Mouse (Mus musculus): ENCODE data around the gene Rps11. TPM values are rescaled to one million over a fixed set of nuclear protein-coding genes. Genes with fewer than 3 reads are reported as not detected.

Gene Rps11
- 1,000 to 10,000 TPM; 2,440 to 2,508 TPM for total RNA-seq (2023)

GRCm38 (mm10) chr7:45124224-45125143 is at the start of gene Rps11:
Rps11 (minus strand) TSS chr7:45124439.

GRCm38 (mm10) chr7:45163735-45164490 is 39.7 kb upstream of the Rps11 start, which contains the start of gene Slc17a7:
Slc17a7 (plus strand) TSS chr7:45163949.

GRCm38 (mm10) chr7:45154096-45154992 is 30.1 kb upstream of the Rps11 start, which contains the start of the genes Pih1d1 and Aldh16a1:
Pih1d1 (plus strand) TSS chr7:45154303.
Aldh16a1 (minus strand) TSS chr7:45154584.

GRCm38 (mm10) chr7:45135993-45136567 is 11.8 kb upstream of the Rps11 start, which contains the start of the genes Gm45713 and Flt3l:
Gm45713 (minus strand) TSS chr7:45136231.
Flt3l (minus strand) TSS chr7:45136432.

GRCm38 (mm10) chr7:45128624-45129246 is 4.5 kb upstream of the Rps11 start, which contains the start of gene Rpl13a:
Rpl13a (minus strand) TSS chr7:45128761.

GRCm38 (mm10) chr7:45103652-45104180 is 20.5 kb downstream of the Rps11 start, which contains the start of gene Fcgrt:
Fcgrt (minus strand) TSS chr7:45103851.

GRCm38 (mm10) chr7:45092048-45092447 is 32.2 kb downstream of the Rps11 start, which contains the start of gene Rcn3:
Rcn3 (minus strand) TSS chr7:45092221.

Other genes with a start within 250 kb of the Rps11 start
- 10 to 100 TPM; 67.9 to 78.3 TPM for gene Med25, start 231.7 kb downstream of the Rps11 start, total RNA-seq (2023)
- 10 to 100 TPM; 31.4 to 50.1 TPM for gene Fuz, start 228.4 kb downstream of the Rps11 start, total RNA-seq (2023)
- 100 to 1,000 TPM in 1 of 2 experiments, 10 to 100 TPM in 1; 92.5 to 101 TPM for gene Ap2a1, start 194.9 kb downstream of the Rps11 start, total RNA-seq (2023)
- not detected for gene Tsks, start 181.2 kb downstream of the Rps11 start, total RNA-seq (2023)
- not detected for gene Cpt1c, start 149.6 kb downstream of the Rps11 start, total RNA-seq (2023)
- 100 to 1,000 TPM; 154 to 155 TPM for gene Prmt1, start 137.9 kb downstream of the Rps11 start, total RNA-seq (2023)
- 100 to 1,000 TPM; 195 TPM for gene Irf3, start 126.8 kb downstream of the Rps11 start, total RNA-seq (2023)
- 10 to 100 TPM; 35.3 to 36.9 TPM for gene Bcl2l12, start 125.7 kb downstream of the Rps11 start, total RNA-seq (2023)
- 100 to 1,000 TPM; 100 to 104 TPM for gene Scaf1, start 108.1 kb downstream of the Rps11 start, total RNA-seq (2023)
- gene Rras, start 106.5 kb downstream of the Rps11 start, total RNA-seq (2023) = 10 to 100 TPM; 20.1 to 20.2 TPM
- 10 to 100 TPM; 77.6 to 78.0 TPM for gene Prr12, start 71.6 kb downstream of the Rps11 start, total RNA-seq (2023)
- gene Nosip, start 62.0 kb downstream of the Rps11 start, total RNA-seq (2023) = 10 to 100 TPM; 65.6 to 78.2 TPM
- 1 to 10 TPM; 2.9 to 3.9 TPM for gene Prrg2, start 61.8 kb downstream of the Rps11 start, total RNA-seq (2023)
- 1 to 10 TPM; 3.6 to 6.8 TPM for gene Rcn3, start 32.2 kb downstream of the Rps11 start, total RNA-seq (2023)
- 10 to 100 TPM; 29.9 to 39.6 TPM for gene Fcgrt, start 20.6 kb downstream of the Rps11 start, total RNA-seq (2023)
- gene Rpl13a, start 4.3 kb upstream of the Rps11 start, total RNA-seq (2023) = 1,000 to 10,000 TPM; 4,339 to 4,395 TPM
- not detected for gene Gm45713, start 11.8 kb upstream of the Rps11 start, total RNA-seq (2023)
- gene Flt3l, start 12.0 kb upstream of the Rps11 start, total RNA-seq (2023) = 10 to 100 TPM; 77.8 to 83.8 TPM
- gene Pih1d1, start 29.9 kb upstream of the Rps11 start, total RNA-seq (2023) = 10 to 100 TPM; 40.5 to 51.7 TPM
- gene Aldh16a1, start 30.1 kb upstream of the Rps11 start, total RNA-seq (2023) = 100 to 1,000 TPM; 128 to 137 TPM
- not detected for gene Slc17a7, start 39.5 kb upstream of the Rps11 start, total RNA-seq (2023)
- not detected for gene Gfy, start 55.1 kb upstream of the Rps11 start, total RNA-seq (2023)
- gene Pth2, start 56.6 kb upstream of the Rps11 start, total RNA-seq (2023) = not detected
- 1 to 10 TPM in 1 of 2 experiments, under 1 TPM in 1; 0.46 to 1.1 TPM for gene Ccdc155, start 80.5 kb upstream of the Rps11 start, total RNA-seq (2023)
- 1 to 10 TPM in 1 of 2 experiments, under 1 TPM in 1; 0.83 to 2.3 TPM for gene Dkkl1, start 87.7 kb upstream of the Rps11 start, total RNA-seq (2023)
- gene Tead2, start 91.3 kb upstream of the Rps11 start, total RNA-seq (2023) = not detected
- gene Cd37, start 114.7 kb upstream of the Rps11 start, total RNA-seq (2023) = 1,000 to 10,000 TPM; 1,836 to 1,886 TPM
- gene Slc6a16, start 116.6 kb upstream of the Rps11 start, total RNA-seq (2023) = not detected
- 1 to 10 TPM; 1.1 to 1.9 TPM for gene Slc6a21, start 153.1 kb upstream of the Rps11 start, total RNA-seq (2023)
- gene Trpm4, start 209.3 kb upstream of the Rps11 start, total RNA-seq (2023) = 10 to 100 TPM in 1 of 2 experiments, 1 to 10 TPM in 1; 8.6 to 16.3 TPM
- gene Hrc, start 210.9 kb upstream of the Rps11 start, total RNA-seq (2023) = not detected
- gene Ppfia3, start 242.6 kb upstream of the Rps11 start, total RNA-seq (2023) = under 1 TPM in 1 of 2 experiments, not detected in 1; 0.17 TPM
- 1 to 10 TPM; 1.2 to 1.5 TPM for gene Lin7b, start 246.1 kb upstream of the Rps11 start, total RNA-seq (2023)